In the genomic region with DNA sequence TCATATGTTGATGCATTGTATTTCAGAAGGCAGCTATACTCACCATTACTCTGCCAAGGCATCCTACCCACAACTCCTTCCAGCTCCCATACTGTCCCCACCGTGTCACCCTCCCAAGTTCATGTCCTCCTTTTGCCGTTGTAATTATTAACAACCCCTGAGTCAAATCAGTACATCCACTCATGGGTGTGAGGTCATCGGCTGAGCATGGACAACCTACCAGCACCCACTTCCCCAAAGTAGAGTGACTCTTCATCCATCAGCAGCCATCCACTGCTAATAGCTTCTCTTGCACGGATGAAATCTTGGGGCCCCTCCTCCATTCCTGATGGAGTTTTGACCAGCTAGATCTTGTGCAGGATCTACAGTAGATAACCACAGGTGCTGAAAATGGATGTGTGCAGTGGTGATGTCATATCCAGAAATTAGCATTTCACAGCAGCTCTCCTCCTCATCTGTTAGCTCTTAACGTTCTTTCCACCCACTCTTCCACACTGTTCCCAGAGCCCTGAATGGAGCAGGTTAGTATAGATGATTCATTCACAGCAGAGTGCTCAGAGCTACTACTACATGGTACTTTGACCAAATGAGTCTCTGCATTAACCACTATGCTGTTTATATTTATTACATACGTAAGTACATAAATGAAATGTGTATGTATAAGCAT, we compare ENCODE assay signal across 30 mouse cellular contexts. TPM values are rescaled to one million over a fixed set of nuclear protein-coding genes. Genes with fewer than 3 reads are reported as not detected.
DNase-seq lines count a peak whose midpoint lies in the region; ATAC-seq and TF ChIP-seq lines count a peak whose summit lies in the region.
"Had no signal": no experiment of that assay in that cellular context is flagged by ENCODE, and none has a peak within 500 bp of the region (broad histone marks: within the 10 kb centered on the region; RNA-seq: fewer than 3 reads in every experiment).

No protein-coding gene starts in this region.

- H3K27me3 ChIP-seq in CH12.LX (replicated peaks), result no peaks in the 10 kb centered on the region
- no peaks in the 10 kb centered on the region for H3K27me3 ChIP-seq in kidney, adult 2 months (replicated peaks; ENCODE audit: control insufficient read depth, insufficient read depth, low read length)
- H3K27me3 ChIP-seq: embryonic facial prominence, embryonic 13.5 days; forebrain, embryonic 13.5 days; heart, embryonic 13.5 days; hindbrain, embryonic 15.5 days; Patski had no signal

- WGBS in macrophage (ENCODE audit: missing documents), result 48% methylated on average over 6 of the region's 6 CpGs
- WGBS in kidney, adult 2 months, result 63% methylated on average over 6 of the region's 6 CpGs

- no peak for TF ChIP-seq POLR2A in CH12.LX (IDR thresholded peaks at IDR 0.05; ENCODE audit: low read depth, low read length)
- TF ChIP-seq POLR2A in kidney, adult 2 months (IDR thresholded peaks at IDR 0.05; ENCODE audit: low read depth, low read length), result no peak

- ATAC-seq in frontal cortex, adult (ENCODE audit: low TSS enrichment), result peak; percentile 95
- ATAC-seq: forebrain, embryonic 13.5 days; forebrain, embryonic 16.5 days; Patski had no signal

- intact Hi-C loops in left cerebral cortex, postnatal 25 days (cut with DNase I), result no loop called here
- intact Hi-C loops in left cerebral cortex, postnatal 36 days (cut with DNase I), result no loop called here

- TF ChIP-seq EP300 in CH12.LX (IDR thresholded peaks at IDR 0.05; ENCODE audit: low read length), result peak; percentile 21; the same call in 1 of the 2 replicates

- H3K4me3 ChIP-seq in CH12.LX (replicated peaks in 1 of 3; ENCODE audit: low read depth in 2 of 3, low read length in 2 of 3, poor library complexity in 1 of 3), result no peak overlapping the region
- no peak overlapping the region for H3K4me3 ChIP-seq in macrophage (ENCODE audit: inconsistent target)
- no peak overlapping the region for H3K4me3 ChIP-seq in kidney, adult 2 months (ENCODE audit: insufficient read depth, low read depth, low read length)
- H3K4me3 ChIP-seq: embryonic facial prominence, embryonic 10.5 days; embryonic facial prominence, embryonic 13.5 days; erythroblast, embryonic 14.5 days; forebrain, embryonic 13.5 days; gastrocnemius, adult 2 months; heart, adult 2 months; heart, embryonic 10.5 days; heart, embryonic 13.5 days; hindbrain, embryonic 12.5 days; hindbrain, embryonic 15.5 days had no signal

- peaks cover 5 to 10% of the 10 kb centered on the region in 2 experiments for H3K4me1 ChIP-seq in CH12.LX (ENCODE audit: control insufficient read depth in 1 of 2, insufficient read depth in 2 of 2)
- H3K4me1 ChIP-seq in kidney, adult 2 months (ENCODE audit: control insufficient read depth, insufficient read depth, low read length), result no peaks in the 10 kb centered on the region
- H3K4me1 ChIP-seq: embryonic facial prominence, embryonic 13.5 days; forebrain, embryonic 13.5 days; heart, embryonic 10.5 days; hindbrain, embryonic 12.5 days; hindbrain, embryonic 15.5 days had no signal

- peak overlapping the region; percentile 23; the same call in 1 of the 2 replicates for H3K4me2 ChIP-seq in CH12.LX (ENCODE audit: insufficient read depth, low read depth, poor library complexity, severe bottlenecking)
- H3K4me2 ChIP-seq: embryonic facial prominence, embryonic 13.5 days; forebrain, embryonic 13.5 days; heart, embryonic 13.5 days; hindbrain, embryonic 12.5 days; hindbrain, embryonic 15.5 days had no signal

- no peaks in the 10 kb centered on the region for H3K79me2 ChIP-seq in CH12.LX (replicated peaks; ENCODE audit: control insufficient read depth, extremely low read depth, insufficient read depth, poor library complexity, severe bottlenecking)
- no peaks in the 10 kb centered on the region for H3K79me2 ChIP-seq in macrophage (ENCODE audit: inconsistent target)

- TF ChIP-seq CTCF in CH12.LX (conservative IDR thresholded peaks at IDR 0.05 in 1 of 2, IDR thresholded peaks at IDR 0.05 in 1 of 2; ENCODE audit: low read depth in 2 of 2, low read length in 2 of 2), result no peak
- no peak for TF ChIP-seq CTCF in kidney, adult 2 months (conservative IDR thresholded peaks at IDR 0.05; ENCODE audit: insufficient read depth, insufficient read length, low read depth, low read length)

- no peak for DNase-seq in frontal cortex, postnatal 14 days (ENCODE audit: low spot score in 2 of 2)
- peak; percentile 21 to 79 for DNase-seq in left cerebral cortex, postnatal 25 days (ENCODE audit: low spot score in 2 of 2)
- no peak for DNase-seq in left cerebral cortex, postnatal 36 days (ENCODE audit: low spot score in 2 of 2)
- DNase-seq in CH12.LX (ENCODE audit: extremely low read depth), result peak; percentile 72
- DNase-seq in kidney, adult 2 months, result no peak
- no peak for DNase-seq in gastrocnemius, postnatal 4 days (ENCODE audit: low spot score in 2 of 2)
- DNase-seq: adrenal gland, postnatal 10 days; adrenal gland, postnatal 36 days; cerebellum, adult 11-12 months; cerebellum, adult 8-10 months; cerebellum, postnatal 10 days; cerebellum, postnatal 36 days; embryo, embryonic 11 days; gastrocnemius, adult 2 months; gastrocnemius, postnatal 14 days; heart, adult 2 months; heart, postnatal 14 days had no signal

- H3K9me3 ChIP-seq in CH12.LX (replicated peaks; ENCODE audit: low read length), result peaks cover 4% of the 10 kb centered on the region
- H3K9me3 ChIP-seq: embryonic facial prominence, embryonic 10.5 days; embryonic facial prominence, embryonic 13.5 days; forebrain, embryonic 13.5 days; heart, embryonic 10.5 days; hindbrain, embryonic 12.5 days; hindbrain, embryonic 15.5 days had no signal

- TF ChIP-seq RAD21 in CH12.LX (IDR thresholded peaks at IDR 0.05; ENCODE audit: low read depth, low read length), result no peak

- no peak overlapping the region for H3K9ac ChIP-seq in CH12.LX (ENCODE audit: insufficient read depth, low read depth)
- H3K9ac ChIP-seq: embryonic facial prominence, embryonic 13.5 days; forebrain, embryonic 13.5 days; heart, embryonic 13.5 days; hindbrain, embryonic 12.5 days; hindbrain, embryonic 15.5 days had no signal

- in situ Hi-C loops in CH12.LX (cut with MboI; ENCODE audit: low pct_ligation_motif_present, low pct_unique_long_range_greater_than_20kb, low sequenced_read_pairs), result no loop called here

- dilution Hi-C loops in CH12.LX (cut with MboI; ENCODE audit: extremely low pct_ligation_motif_present, extremely low pct_unique_long_range_greater_than_20kb, low sequenced_read_pairs), result no loop called here

- no peaks in the 10 kb centered on the region for H3K36me3 ChIP-seq in CH12.LX (replicated peaks in 1 of 2; ENCODE audit: control insufficient read depth in 1 of 2, insufficient read depth in 1 of 2, low read length in 1 of 2)
- H3K36me3 ChIP-seq in macrophage (ENCODE audit: inconsistent target), result no peaks in the 10 kb centered on the region
- no peaks in the 10 kb centered on the region for H3K36me3 ChIP-seq in kidney, adult 2 months (ENCODE audit: control insufficient read depth, insufficient read depth, low read length)
- H3K36me3 ChIP-seq: embryonic facial prominence, embryonic 10.5 days; embryonic facial prominence, embryonic 13.5 days; G1E; heart, embryonic 10.5 days; heart, embryonic 13.5 days; hindbrain, embryonic 12.5 days; hindbrain, embryonic 15.5 days had no signal

- H3K27ac ChIP-seq in CH12.LX (ENCODE audit: insufficient read depth, low read depth) (no peak overlapping the region), macrophage (peak overlapping the region; percentile 84)
- H3K27ac ChIP-seq in kidney, adult 2 months (ENCODE audit: insufficient read depth, low read depth, low read length), result no peak overlapping the region
- H3K27ac ChIP-seq: embryonic facial prominence, embryonic 10.5 days; embryonic facial prominence, embryonic 13.5 days; forebrain, embryonic 13.5 days; gastrocnemius, adult 2 months; heart, adult 2 months; heart, embryonic 10.5 days; heart, embryonic 13.5 days; hindbrain, embryonic 12.5 days; hindbrain, embryonic 15.5 days had no signal

TF ChIP-seq in CH12.LX, 34 proteins besides CTCF, POLR2A, EP300 and RAD21 (continues in another document):
- TF ChIP-seq ZMIZ1 (IDR thresholded peaks at IDR 0.05; ENCODE audit: low read depth, low read length) (no peak), JUND (conservative IDR thresholded peaks at IDR 0.05; ENCODE audit: low read depth, low read length) (peak; percentile 81), ZKSCAN1 (IDR thresholded peaks at IDR 0.05; ENCODE audit: borderline replicate concordance, low read depth, low read length) (no peak), GABPA (IDR thresholded peaks at IDR 0.05; ENCODE audit: insufficient replicate concordance, low read depth, low read length) (no peak), MAFK (IDR thresholded peaks at IDR 0.05; ENCODE audit: insufficient replicate concordance, low read length) (no peak), USF1 (IDR thresholded peaks at IDR 0.05; ENCODE audit: low read depth, low read length) (no peak), MAX (IDR thresholded peaks at IDR 0.05; ENCODE audit: low read length) (no peak), CHD1 (IDR thresholded peaks at IDR 0.05; ENCODE audit: low read depth, low read length) (no peak), PAX5 (IDR thresholded peaks at IDR 0.05; ENCODE audit: low read length) (no peak), IRF4 (IDR thresholded peaks at IDR 0.05; ENCODE audit: low read depth, low read length) (peak; percentile 83), POLR2AphosphoS2 (IDR thresholded peaks at IDR 0.05; ENCODE audit: low read depth, low read length) (no peak), ELF1 (IDR thresholded peaks at IDR 0.05; ENCODE audit: low read depth, low read length) (no peak), USF2 (conservative IDR thresholded peaks at IDR 0.05; ENCODE audit: low read depth, low read length) (no peak), MEF2A (IDR thresholded peaks at IDR 0.05; ENCODE audit: borderline replicate concordance, low read depth, low read length) (no peak; the same call in 1 of the 2 replicates), BHLHE40 (IDR thresholded peaks at IDR 0.05; ENCODE audit: low read depth, low read length) (peak; percentile 45), UBTF (IDR thresholded peaks at IDR 0.05; ENCODE audit: low read depth, low read length) (no peak), CHD2 (IDR thresholded peaks at IDR 0.05; ENCODE audit: low read length) (no peak)

RNA-seq across cellular contexts. Expression of gene Map3k20, which starts 22.5 kb away (rescaled TPM):
- total RNA-seq in left cerebral cortex, postnatal 25 days (2021), result 10 to 100 TPM in 1 of 2 experiments, 1 to 10 TPM in 1; 8.3 to 10.7 TPM
- 10 to 100 TPM; 11.7 to 11.8 TPM for total RNA-seq in left cerebral cortex, postnatal 36 days (2021)
- total RNA-seq in CH12.LX (2012; rRNA removed) (6.1 and 6.2 TPM in 2 replicates), CH12.LX (2014; rRNA removed) (6.6 TPM in 2 replicates)
- polyA plus RNA-seq in CH12.LX (2012; ENCODE audit: insufficient read length, low read depth) (3.5 and 4.1 TPM in 2 replicates), macrophage (2018) (10.0 to 19.0 TPM (median 16.9 TPM) in 3 replicates)
- 100 to 1,000 TPM in 2 of 26 experiments, 10 to 100 TPM in 24; 37.3 to 146 (median 66.1) TPM for total RNA-seq in macrophage (2018; cell fraction: chromatin; rRNA removed)
- total RNA-seq in macrophage (2018; cell fraction: cytosol; rRNA removed), result 10 to 100 TPM; 14.6 to 38.4 (median 24.7) TPM
- total RNA-seq in macrophage (2018; cell fraction: nucleus; rRNA removed), result 100 to 1,000 TPM in 1 of 26 experiments, 10 to 100 TPM in 25; 21.7 to 109 (median 43.0) TPM
- 7.0 and 8.3 TPM in 2 replicates for polyA plus RNA-seq in kidney, adult 2 months (2012; rRNA removed)
- 100 to 1,000 TPM; 202 to 229 TPM for total RNA-seq in gastrocnemius, postnatal 4 days (2021)

Comparison
In these comparisons a context has a peak if more than half of its experiments do, and no peak if none do; other contexts are left out.
1. DNase-seq: peak in left cerebral cortex, postnatal 25 days (2 of 2) and CH12.LX (single experiment); none in frontal cortex, postnatal 14 days (0 of 2), left cerebral cortex, postnatal 36 days (0 of 2), kidney, adult 2 months (single experiment) and gastrocnemius, postnatal 4 days (0 of 2).
2. RNA of gene Map3k20, which starts 22.5 kb away (total RNA-seq): 202 to 229 TPM in gastrocnemius, postnatal 4 days; 11.7 to 11.8 TPM in left cerebral cortex, postnatal 36 days, 8.3 to 10.7 TPM in left cerebral cortex, postnatal 25 days and 6.1 to 6.6 TPM in CH12.LX; every median in the first group is over 10 times any median in the second.